Mouse (Mus musculus): ENCODE results near the gene Calcoco1. TPM values are rescaled to one million over a fixed set of nuclear protein-coding genes. Genes with fewer than 3 reads are reported as not detected.

The Calcoco1 gene
- polyA plus RNA-seq, 1 experiment: 60.6 TPM

DNA sequence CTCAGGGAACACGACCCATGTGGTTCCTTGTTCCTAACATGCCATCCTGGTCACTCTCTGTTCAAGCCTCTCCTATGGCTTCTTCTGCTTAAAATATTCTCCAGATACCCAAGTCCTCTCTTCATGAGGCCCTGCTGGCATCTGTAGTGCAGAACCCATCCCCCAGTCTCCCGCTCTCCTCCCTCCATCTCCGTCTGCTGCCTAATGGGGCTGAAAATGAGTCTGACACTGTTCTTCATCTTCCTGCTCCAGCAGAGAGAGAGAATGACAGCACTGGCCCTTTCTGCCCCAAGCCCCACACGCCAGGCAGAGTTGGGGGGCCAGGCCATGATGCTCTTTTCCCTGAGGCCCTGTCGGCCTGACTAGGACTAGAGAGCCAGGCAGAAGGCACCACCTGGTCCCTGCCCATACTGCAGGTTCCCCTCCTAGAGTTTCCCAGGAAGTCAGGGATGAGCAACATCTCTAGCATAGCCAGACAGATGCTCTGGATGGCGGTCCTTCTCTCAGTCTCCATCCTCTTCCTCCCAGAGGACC, 14.2 kb downstream of the Calcoco1 start:
- TF ChIP-seq CTCF (conservative IDR thresholded peaks at IDR 0.05; ENCODE audit: insufficient read depth, insufficient read length, low read depth, low read length): no peak
- TF ChIP-seq POLR2A (IDR thresholded peaks at IDR 0.05; ENCODE audit: low read depth, low read length): no peak
- no peak overlapping the region for H3K27ac ChIP-seq (ENCODE audit: insufficient read depth, low read depth, low read length)
- 72% methylated on average over 6 of the region's 6 CpGs for WGBS

DNA sequence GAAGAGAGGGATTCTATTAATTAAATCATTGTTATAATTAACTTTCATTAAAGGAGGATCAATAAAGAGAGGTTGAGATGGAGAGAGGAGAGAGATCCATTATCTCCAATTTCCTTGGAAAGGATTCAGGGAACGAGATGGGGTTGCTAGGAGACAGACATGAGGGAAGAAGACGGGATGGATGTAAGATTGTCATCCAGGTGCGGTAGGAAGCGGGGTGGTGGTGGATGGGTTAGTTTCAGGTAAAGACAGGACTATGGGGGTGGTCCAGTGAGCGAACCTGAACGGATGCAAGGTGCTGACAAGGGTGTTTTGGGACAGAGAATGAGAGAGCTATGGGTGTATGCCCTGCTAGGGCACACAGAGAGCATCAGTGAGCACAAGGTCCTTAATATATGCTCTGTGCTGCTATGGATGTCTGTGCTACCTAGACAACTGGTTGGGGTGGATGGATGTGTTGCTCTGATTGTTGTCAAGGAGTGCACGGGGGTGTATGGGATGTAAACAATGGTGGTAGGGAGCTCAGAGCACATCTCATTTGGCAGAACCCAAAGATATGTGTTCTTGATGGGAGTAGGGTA, 16.0 kb downstream of the Calcoco1 start:
- Histone ChIP-seq H3K36me3 (ENCODE audit: control insufficient read depth, insufficient read depth, low read length) (peaks cover 10% of the 10 kb centered on the region), H3K4me3 (ENCODE audit: insufficient read depth, low read depth, low read length) (no peak overlapping the region), H3K27me3 (replicated peaks; ENCODE audit: control insufficient read depth, insufficient read depth, low read length) (no peaks in the 10 kb centered on the region), H3K27ac (ENCODE audit: insufficient read depth, low read depth, low read length) (no peak overlapping the region), H3K4me1 (ENCODE audit: control insufficient read depth, insufficient read depth, low read length) (no peaks in the 10 kb centered on the region)
- no peak for DNase-seq
- 78% methylated on average over 7 of the region's 7 CpGs for WGBS
- TF ChIP-seq POLR2A (IDR thresholded peaks at IDR 0.05; ENCODE audit: low read depth, low read length): no peak
- TF ChIP-seq CTCF (conservative IDR thresholded peaks at IDR 0.05; ENCODE audit: insufficient read depth, insufficient read length, low read depth, low read length): no peak

More for the DNA sequence above, 14.2 kb downstream of the Calcoco1 start:
- DNase-seq: no peak
- Histone ChIP-seq H3K4me1 (ENCODE audit: control insufficient read depth, insufficient read depth, low read length) (no peaks in the 10 kb centered on the region), H3K4me3 (ENCODE audit: insufficient read depth, low read depth, low read length) (no peak overlapping the region), H3K36me3 (ENCODE audit: control insufficient read depth, insufficient read depth, low read length) (peaks cover 13% of the 10 kb centered on the region), H3K27me3 (replicated peaks; ENCODE audit: control insufficient read depth, insufficient read depth, low read length) (no peaks in the 10 kb centered on the region)

- TF ChIP-seq CTCF (conservative IDR thresholded peaks at IDR 0.05; ENCODE audit: insufficient read depth, insufficient read length, low read depth, low read length) (no peak), POLR2A (IDR thresholded peaks at IDR 0.05; ENCODE audit: low read depth, low read length) (no peak)
- H3K36me3 ChIP-seq (ENCODE audit: control insufficient read depth, insufficient read depth, low read length): peaks cover 7% of the 10 kb centered on the region
- H3K4me3 ChIP-seq (ENCODE audit: insufficient read depth, low read depth, low read length): no peak overlapping the region
- no peak for DNase-seq
- WGBS: 32% methylated on average over 9 of the region's 9 CpGs
- H3K27ac ChIP-seq (ENCODE audit: insufficient read depth, low read depth, low read length): no peak overlapping the region
- no peaks in the 10 kb centered on the region for H3K4me1 ChIP-seq (ENCODE audit: control insufficient read depth, insufficient read depth, low read length)
- no peaks in the 10 kb centered on the region for H3K27me3 ChIP-seq (replicated peaks; ENCODE audit: control insufficient read depth, insufficient read depth, low read length)
These were observed 16.6 kb downstream of the Calcoco1 start for GRCm38 (mm10) chr15:102705226-102705894.

GRCm38 (mm10) chr15:102704806-102705205, 17.2 kb downstream of the Calcoco1 start:
- TF ChIP-seq CTCF (conservative IDR thresholded peaks at IDR 0.05; ENCODE audit: insufficient read depth, insufficient read length, low read depth, low read length) (no peak), POLR2A (IDR thresholded peaks at IDR 0.05; ENCODE audit: low read depth, low read length) (no peak)
- Histone ChIP-seq H3K4me1 (ENCODE audit: control insufficient read depth, insufficient read depth, low read length) (no peaks in the 10 kb centered on the region), H3K27ac (ENCODE audit: insufficient read depth, low read depth, low read length) (no peak overlapping the region), H3K27me3 (replicated peaks; ENCODE audit: control insufficient read depth, insufficient read depth, low read length) (no peaks in the 10 kb centered on the region), H3K36me3 (ENCODE audit: control insufficient read depth, insufficient read depth, low read length) (peaks cover 6% of the 10 kb centered on the region), H3K4me3 (ENCODE audit: insufficient read depth, low read depth, low read length) (no peak overlapping the region)
- DNase-seq: no peak
- WGBS: 71% methylated on average over 5 of the region's 5 CpGs

- H3K27ac ChIP-seq (ENCODE audit: insufficient read depth, low read depth, low read length): no peak overlapping the region
- H3K4me1 ChIP-seq (ENCODE audit: control insufficient read depth, insufficient read depth, low read length): no peaks in the 10 kb centered on the region
- H3K36me3 ChIP-seq (ENCODE audit: control insufficient read depth, insufficient read depth, low read length): no peaks in the 10 kb centered on the region
- no peaks in the 10 kb centered on the region for H3K27me3 ChIP-seq (replicated peaks; ENCODE audit: control insufficient read depth, insufficient read depth, low read length)
- no peak for DNase-seq
- 48% methylated on average over 3 of the region's 3 CpGs for WGBS
- TF ChIP-seq CTCF (conservative IDR thresholded peaks at IDR 0.05; ENCODE audit: insufficient read depth, insufficient read length, low read depth, low read length) (no peak), POLR2A (IDR thresholded peaks at IDR 0.05; ENCODE audit: low read depth, low read length) (no peak)
- H3K4me3 ChIP-seq (ENCODE audit: insufficient read depth, low read depth, low read length): no peak overlapping the region
These were observed 19.0 kb downstream of the Calcoco1 start for GRCm38 (mm10) chr15:102702972-102703371.

DNA sequence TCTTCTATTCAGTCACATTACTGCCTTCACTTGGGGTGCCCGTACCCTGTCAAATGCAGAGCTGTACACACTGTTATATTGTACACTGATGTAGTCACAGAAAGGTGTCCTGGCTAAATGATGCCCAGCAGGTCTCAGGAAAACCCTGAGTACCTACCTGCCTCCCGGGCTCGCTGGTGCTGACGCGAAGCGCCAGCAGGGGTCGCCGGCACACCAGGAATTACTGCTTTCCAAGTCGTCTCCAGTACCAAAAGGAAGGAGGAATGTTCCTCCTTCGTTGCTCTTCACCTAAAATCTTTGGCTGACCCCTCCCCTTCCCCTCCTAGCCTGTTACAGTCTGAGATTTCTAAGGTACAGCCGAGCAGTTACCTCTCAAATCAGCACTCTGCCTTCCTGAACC, 23.8 kb downstream of the Calcoco1 start:
- no peaks in the 10 kb centered on the region for H3K36me3 ChIP-seq (ENCODE audit: control insufficient read depth, insufficient read depth, low read length)
- under 1% methylated on average over 11 of the region's 11 CpGs for WGBS
- no peaks in the 10 kb centered on the region; the same call in 1 of the 2 replicates for H3K27me3 ChIP-seq (replicated peaks; ENCODE audit: control insufficient read depth, insufficient read depth, low read length)
- TF ChIP-seq POLR2A (IDR thresholded peaks at IDR 0.05; ENCODE audit: low read depth, low read length): no peak
- peak; percentile 96 for TF ChIP-seq CTCF (conservative IDR thresholded peaks at IDR 0.05; ENCODE audit: insufficient read depth, insufficient read length, low read depth, low read length)
- H3K27ac ChIP-seq (ENCODE audit: insufficient read depth, low read depth, low read length): no peak overlapping the region
- H3K4me1 ChIP-seq (ENCODE audit: control insufficient read depth, insufficient read depth, low read length): 0 out of 2 replicates have a peak, but pooled peaks cover 4% of the 10 kb centered on the region
- DNase-seq: peak; percentile 84
- H3K4me3 ChIP-seq (ENCODE audit: insufficient read depth, low read depth, low read length): no peak overlapping the region

- Histone ChIP-seq H3K27ac (ENCODE audit: insufficient read depth, low read depth, low read length) (no peak overlapping the region), H3K36me3 (ENCODE audit: control insufficient read depth, insufficient read depth, low read length) (no peaks in the 10 kb centered on the region), H3K27me3 (replicated peaks; ENCODE audit: control insufficient read depth, insufficient read depth, low read length) (no peaks in the 10 kb centered on the region; the same call in 1 of the 2 replicates), H3K4me3 (ENCODE audit: insufficient read depth, low read depth, low read length) (no peak overlapping the region), H3K4me1 (ENCODE audit: control insufficient read depth, insufficient read depth, low read length) (0 out of 2 replicates have a peak, but pooled peaks cover 5% of the 10 kb centered on the region)
- no peak for DNase-seq
- TF ChIP-seq POLR2A (IDR thresholded peaks at IDR 0.05; ENCODE audit: low read depth, low read length) (no peak), CTCF (conservative IDR thresholded peaks at IDR 0.05; ENCODE audit: insufficient read depth, insufficient read length, low read depth, low read length) (no peak)
- WGBS: 35% methylated on average over 3 of the region's 3 CpGs
These were observed 25.1 kb downstream of the Calcoco1 start for GRCm38 (mm10) chr15:102696899-102697298.

Data from kidney, adult 2 months (tissue).